Mouse (Mus musculus) kidney, embryonic 15.5 days (tissue): ENCODE data around the gene Pla2g6. TPM values are rescaled to one million over a fixed set of nuclear protein-coding genes. Genes with fewer than 3 reads are reported as not detected.
A peak's percentile ranks its signal among the peaks of the same experiment; 100 is the strongest.

Experiments
- ATAC-seq: fragments of 200-750 bp; cut with Nextera tagmentation; replicated peaks from 2 replicates; pipeline ENCODE4 v1.8.0; 2017; ENCODE audit warnings: moderate TSS enrichment; ENCODE audit not compliant: low FRiP score
- H3K27ac ChIP-seq: fragments of 300-500 bp; sonication (generic); 2 replicates; pipeline ENCODE4 v1.5.1; 2015; ENCODE audit warnings: mild to moderate bottlenecking, inconsistent platforms
- H3K27me3 ChIP-seq: fragments of 300-500 bp; sonication (generic); 2 replicates; pipeline ENCODE4 v1.6.1; 2015; ENCODE audit warnings: inconsistent platforms
- H3K36me3 ChIP-seq: fragments of 300-500 bp; sonication (generic); 2 replicates; pipeline ENCODE4 v1.6.1; 2015; ENCODE audit warnings: inconsistent platforms
- H3K4me1 ChIP-seq: fragments of 300-500 bp; sonication (generic); 2 replicates; pipeline ENCODE4 v1.6.1; 2015; ENCODE audit warnings: inconsistent platforms
- H3K4me2 ChIP-seq: fragments of 300-500 bp; sonication (generic); 2 replicates; pipeline ENCODE4 v1.6.1; 2015; ENCODE audit warnings: moderate library complexity, mild to moderate bottlenecking, inconsistent platforms
- H3K4me3 ChIP-seq: fragments of 300-500 bp; sonication (generic); replicated peaks from 2 replicates; pipeline ENCODE4 v1.5.1; 2015; ENCODE audit warnings: mild to moderate bottlenecking, inconsistent platforms
- H3K9ac ChIP-seq: fragments of 300-500 bp; sonication (generic); 2 replicates; pipeline ENCODE4 v1.6.1; 2015; ENCODE audit warnings: mild to moderate bottlenecking, inconsistent platforms
- H3K9me3 ChIP-seq: fragments of 300-500 bp; sonication (generic); replicated peaks from 2 replicates; pipeline ENCODE4 v1.6.1; 2016; ENCODE audit warnings: inconsistent platforms
- WGBS: fragments of 180-500 bp; shearing (Covaris S2); methylation state at CpG from one replicate; pipeline ENCODE4 v1.1.7; 2015; ENCODE audit warnings: mixed read lengths; 5-methylcytosine and 5-hydroxymethylcytosine counted together
- polyA plus RNA-seq: library from polyadenylated mRNA; unstranded; fragments of >200 nt; fragmentation: Nextera tagmentation; extraction: Ambion mirVana; gene quantifications from 2 replicates; pipeline ENCODE4 v1.2.1, GENCODE M21; 2015

Gene Pla2g6
- polyA plus RNA-seq, 1 experiment from 2014 or later, result 17.7 TPM

GRCm38 (mm10) chr15:79262786-79263309, 65.3 kb downstream of the Pla2g6 start:
- WGBS, result 95% methylated on average over 3 of the region's 3 CpGs
- H3K4me1 ChIP-seq, result peaks cover 37% of the 10 kb centered on the region
- H3K9me3 ChIP-seq, result no peaks in the 10 kb centered on the region
- H3K4me2 ChIP-seq, result no peak overlapping the region
- H3K36me3 ChIP-seq, result no peaks in the 10 kb centered on the region
- no peak overlapping the region for H3K4me3 ChIP-seq
- no peak overlapping the region for H3K27ac ChIP-seq
- no peak overlapping the region for H3K9ac ChIP-seq
- ATAC-seq, result no peak
- H3K27me3 ChIP-seq, result peaks cover 62% of the 10 kb centered on the region

- H3K27ac ChIP-seq, result no peak overlapping the region
- H3K9me3 ChIP-seq, result no peaks in the 10 kb centered on the region
- H3K36me3 ChIP-seq, result no peaks in the 10 kb centered on the region
- peaks cover 62% of the 10 kb centered on the region for H3K27me3 ChIP-seq
- peaks cover 37% of the 10 kb centered on the region for H3K4me1 ChIP-seq
- H3K4me3 ChIP-seq, result peak overlapping the region; percentile 64; the same call in 1 of the 2 replicates
- WGBS, result 17% methylated on average over 13 of the region's 13 CpGs
- ATAC-seq, result no peak
- no peak overlapping the region for H3K9ac ChIP-seq
- peak overlapping the region; percentile 100 for H3K4me2 ChIP-seq
These were observed 65.8 kb downstream of the Pla2g6 start for GRCm38 (mm10) chr15:79262375-79262774.

- Histone ChIP-seq H3K4me3 (peak overlapping the region; percentile 64), H3K36me3 (no peaks in the 10 kb centered on the region), H3K4me1 (peaks cover 37% of the 10 kb centered on the region), H3K27ac (no peak overlapping the region), H3K9ac (peak overlapping the region; percentile 60), H3K27me3 (peaks cover 57% of the 10 kb centered on the region), H3K4me2 (peak overlapping the region; percentile 100), H3K9me3 (no peaks in the 10 kb centered on the region)
- WGBS, result 0% methylated on average over 28 of the region's 28 CpGs
- ATAC-seq, result peak; percentile 47
These were observed 66.4 kb downstream of the Pla2g6 start for GRCm38 (mm10) chr15:79261757-79262156.

GRCm38 (mm10) chr15:79261095-79261725, 67.0 kb downstream of the Pla2g6 start:
- peak; percentile 72 for ATAC-seq
- Histone ChIP-seq H3K9ac (peak overlapping the region; percentile 60), H3K4me2 (peak overlapping the region; percentile 100), H3K9me3 (no peaks in the 10 kb centered on the region), H3K27me3 (peaks cover 52% of the 10 kb centered on the region), H3K4me1 (peaks cover 37% of the 10 kb centered on the region), H3K27ac (0 out of 2 replicates have a peak overlapping the region, but pooled peaks have one; percentile 37), H3K4me3 (peak overlapping the region; percentile 64), H3K36me3 (no peaks in the 10 kb centered on the region)
- WGBS, result under 1% methylated on average over 58 of the region's 62 CpGs

GRCm38 (mm10) chr15:79258521-79258920, 69.7 kb downstream of the Pla2g6 start:
- peaks cover 39% of the 10 kb centered on the region for H3K4me1 ChIP-seq
- H3K9ac ChIP-seq, result no peak overlapping the region
- no peaks in the 10 kb centered on the region for H3K36me3 ChIP-seq
- H3K27me3 ChIP-seq, result peaks cover 60% of the 10 kb centered on the region
- WGBS, result 40% methylated on average over 17 of the region's 17 CpGs
- no peak overlapping the region for H3K4me2 ChIP-seq
- 0 out of 2 replicates have a peak, but pooled peaks have one; percentile 14 for ATAC-seq
- H3K27ac ChIP-seq, result 0 out of 2 replicates have a peak overlapping the region, but pooled peaks have one; percentile 22
- no peak overlapping the region for H3K4me3 ChIP-seq
- no peaks in the 10 kb centered on the region for H3K9me3 ChIP-seq

- no peak within 1 kb of the TSS for H3K27ac ChIP-seq
- no peak within 1 kb of the TSS for H3K4me2 ChIP-seq
- H3K27me3 ChIP-seq, result peaks cover 53% of the 10 kb centered on the region
- 52% methylated on average over 3 of the region's 3 CpGs for WGBS
- no peak within 1 kb of the TSS for H3K4me3 ChIP-seq
- H3K9me3 ChIP-seq, result no peaks in the 10 kb centered on the region
- no peaks in the 10 kb centered on the region for H3K36me3 ChIP-seq
- no peak for ATAC-seq
- H3K4me1 ChIP-seq, result peaks cover 35% of the 10 kb centered on the region
- no peak within 1 kb of the TSS for H3K9ac ChIP-seq
These were observed 73.5 kb downstream of the Pla2g6 start, which contains the start of gene Slc16a8 for GRCm38 (mm10) chr15:79254661-79255060. Slc16a8 (minus strand) TSS chr15:79254761.

- ATAC-seq, result no peak
- Histone ChIP-seq H3K27me3 (peaks cover 51% of the 10 kb centered on the region), H3K36me3 (peaks cover 18% of the 10 kb centered on the region), H3K4me3 (peak overlapping the region; percentile 39), H3K9ac (peak overlapping the region; percentile 49), H3K4me2 (peak overlapping the region; percentile 76), H3K4me1 (peaks cover 24% of the 10 kb centered on the region), H3K27ac (no peak overlapping the region), H3K9me3 (no peaks in the 10 kb centered on the region)
- WGBS, result 30% methylated on average over 24 of the region's 24 CpGs
These were observed 75.6 kb downstream of the Pla2g6 start for GRCm38 (mm10) chr15:79252580-79252979.

GRCm38 (mm10) chr15:79251781-79252491, 76.3 kb downstream of the Pla2g6 start:
- peaks cover 23% of the 10 kb centered on the region for H3K36me3 ChIP-seq
- H3K4me1 ChIP-seq, result peaks cover 24% of the 10 kb centered on the region
- WGBS, result 3% methylated on average over 61 of the region's 61 CpGs
- peak overlapping the region; percentile 76 for H3K4me2 ChIP-seq
- ATAC-seq, result peak; percentile 55
- no peak overlapping the region for H3K27ac ChIP-seq
- H3K9ac ChIP-seq, result peak overlapping the region; percentile 49
- peak overlapping the region; percentile 39 for H3K4me3 ChIP-seq
- H3K27me3 ChIP-seq, result peaks cover 51% of the 10 kb centered on the region
- H3K9me3 ChIP-seq, result no peaks in the 10 kb centered on the region

- H3K36me3 ChIP-seq, result peaks cover 31% of the 10 kb centered on the region
- no peaks in the 10 kb centered on the region for H3K9me3 ChIP-seq
- no peak overlapping the region for H3K4me3 ChIP-seq
- no peak overlapping the region for H3K27ac ChIP-seq
- H3K9ac ChIP-seq, result no peak overlapping the region
- H3K27me3 ChIP-seq, result peaks cover 51% of the 10 kb centered on the region
- ATAC-seq, result 0 out of 2 replicates have a peak, but pooled peaks have one; percentile 29
- H3K4me2 ChIP-seq, result no peak overlapping the region
- 51% methylated on average over 7 of the region's 7 CpGs for WGBS
- H3K4me1 ChIP-seq, result peaks cover 24% of the 10 kb centered on the region
These were observed 77.0 kb downstream of the Pla2g6 start for GRCm38 (mm10) chr15:79251168-79251567.

- no peak overlapping the region for H3K4me3 ChIP-seq
- H3K27ac ChIP-seq, result no peak overlapping the region
- H3K9ac ChIP-seq, result no peak overlapping the region
- H3K4me2 ChIP-seq, result no peak overlapping the region
- H3K36me3 ChIP-seq, result peaks cover 40% of the 10 kb centered on the region
- no peak for ATAC-seq
- 77% methylated on average over 2 of the region's 2 CpGs for WGBS
- H3K27me3 ChIP-seq, result peaks cover 45% of the 10 kb centered on the region
- H3K4me1 ChIP-seq, result peaks cover 24% of the 10 kb centered on the region
- H3K9me3 ChIP-seq, result no peaks in the 10 kb centered on the region
These were observed 78.0 kb downstream of the Pla2g6 start for GRCm38 (mm10) chr15:79250236-79250635.

GRCm38 (mm10) chr15:79245321-79245720, 82.9 kb downstream of the Pla2g6 start:
- no peak overlapping the region for H3K27ac ChIP-seq
- H3K27me3 ChIP-seq, result no peaks in the 10 kb centered on the region; the same call in 1 of the 2 replicates
- H3K9me3 ChIP-seq, result no peaks in the 10 kb centered on the region
- 92% methylated on average over 3 of the region's 3 CpGs for WGBS
- H3K4me3 ChIP-seq, result no peak overlapping the region
- H3K36me3 ChIP-seq, result peaks cover 73% of the 10 kb centered on the region
- no peak overlapping the region for H3K4me2 ChIP-seq
- no peak for ATAC-seq
- peaks cover 3% of the 10 kb centered on the region; the same call in 1 of the 2 replicates for H3K4me1 ChIP-seq
- no peak overlapping the region for H3K9ac ChIP-seq
